Mouse (Mus musculus) CH12.LX (cell line): ENCODE measurements around the gene Ssr3. TPM values are rescaled to one million over a fixed set of nuclear protein-coding genes. Genes with fewer than 3 reads are reported as not detected.

Experiments
- DNase-seq: peaks from one replicate; pipeline ENCODE4 v3.0.0-alpha.2; 2013; ENCODE audit errors: extremely low read depth
- H3K27ac ChIP-seq: 2 replicates; pipeline ENCODE4 v1.5.1; 2012; ENCODE audit warnings: low read depth, mild to moderate bottlenecking, control low read depth, moderate library complexity; ENCODE audit not compliant: insufficient read depth
- H3K27me3 ChIP-seq: replicated peaks from 2 replicates; pipeline ENCODE3; 2012; ENCODE audit warnings: inconsistent platforms
- H3K36me3 ChIP-seq, 2 experiments: replicated peaks in 1 of 2; 2 replicates each; pipeline versions ENCODE3 to v1.6.1; 2012; ENCODE audit warnings: inconsistent platforms in 1 of 2, low read length in 1 of 2, mild to moderate bottlenecking in 1 of 2, mixed read lengths in 1 of 2, moderate library complexity in 1 of 2; ENCODE audit not compliant: control insufficient read depth in 1 of 2, insufficient read depth in 1 of 2
- H3K4me1 ChIP-seq, 2 experiments: 2 replicates each; pipeline ENCODE4 v1.6.1; 2012; ENCODE audit warnings: inconsistent platforms in 1 of 2, moderate library complexity in 1 of 2; ENCODE audit not compliant: insufficient read depth in 2 of 2, control insufficient read depth in 1 of 2
- H3K4me2 ChIP-seq: 2 replicates; pipeline ENCODE4 v1.6.1; 2012; ENCODE audit warnings: low read depth, mild to moderate bottlenecking, control low read depth; ENCODE audit not compliant: poor library complexity, insufficient read depth, severe bottlenecking
- H3K4me3 ChIP-seq, 3 experiments: fragments of 150-350 bp in 1 of 3; sonication (generic) in 1 of 3; replicated peaks in 1 of 3; 2 replicates each; pipeline versions ENCODE3 to v1.5.1; 2011 to 2012; ENCODE audit warnings: low read depth in 2 of 3, low read length in 2 of 3, mild to moderate bottlenecking in 2 of 3, moderate library complexity in 2 of 3, control low read depth in 1 of 3, improper control_type of control experiment in 1 of 3, inconsistent platforms in 1 of 3, mixed read lengths in 1 of 3; ENCODE audit not compliant: poor library complexity in 1 of 3
- H3K79me2 ChIP-seq: replicated peaks from 2 replicates; pipeline ENCODE4 v1.6.1; 2012; ENCODE audit warnings: mild to moderate bottlenecking, moderate library complexity; ENCODE audit not compliant: control insufficient read depth, poor library complexity, insufficient read depth, severe bottlenecking; ENCODE audit errors: extremely low read depth
- H3K9ac ChIP-seq: 2 replicates; pipeline ENCODE4 v1.6.1; 2012; ENCODE audit warnings: low read depth, mild to moderate bottlenecking, control low read depth, moderate library complexity; ENCODE audit not compliant: insufficient read depth
- H3K9me3 ChIP-seq: replicated peaks from 2 replicates; pipeline ENCODE3; 2012; ENCODE audit warnings: low read length, inconsistent platforms, mixed read lengths
- BHLHE40 ChIP-seq: IDR thresholded peaks from 2 replicates; pipeline ENCODE4 v1.6.1; 2011; ENCODE audit warnings: mild to moderate bottlenecking, low read depth, low read length, improper control_type of control experiment
- CHD1 ChIP-seq: IDR thresholded peaks from 2 replicates; pipeline ENCODE4 v1.6.1; 2012; ENCODE audit warnings: low read depth, low read length, improper control_type of control experiment, inconsistent platforms
- CTCF ChIP-seq, 2 experiments: IDR thresholded peaks in 1 of 2; conservative IDR thresholded peaks in 1 of 2; 2 replicates each; pipeline ENCODE4 v1.5.1; 2011 to 2012; ENCODE audit warnings: low read depth in 2 of 2, low read length in 2 of 2, improper control_type of control experiment in 1 of 2, inconsistent platforms in 1 of 2, mild to moderate bottlenecking in 1 of 2, moderate library complexity in 1 of 2
- E2F4 ChIP-seq: IDR thresholded peaks from 2 replicates; pipeline ENCODE4 v1.6.1; 2011; ENCODE audit warnings: low read depth, low read length, improper control_type of control experiment; ENCODE audit not compliant: insufficient replicate concordance
- HCFC1 ChIP-seq: IDR thresholded peaks from 2 replicates; pipeline ENCODE4 v1.6.1; 2012; ENCODE audit warnings: low read depth, mild to moderate bottlenecking, inconsistent platforms, low read length, improper control_type of control experiment
- JUN ChIP-seq: IDR thresholded peaks from 2 replicates; pipeline ENCODE4 v1.6.1; 2011; ENCODE audit warnings: low read depth, mild to moderate bottlenecking, low read length, improper control_type of control experiment, moderate library complexity; ENCODE audit not compliant: insufficient read depth
- MYC ChIP-seq: IDR thresholded peaks from 2 replicates; pipeline ENCODE4 v1.6.1; 2011; ENCODE audit warnings: low read depth, mild to moderate bottlenecking, improper control_type of control experiment, low read length
- POLR2AphosphoS2 ChIP-seq: IDR thresholded peaks from 2 replicates; pipeline ENCODE4 v1.6.1; 2011; ENCODE audit warnings: low read depth, low read length, improper control_type of control experiment
- RCOR1 ChIP-seq: conservative IDR thresholded peaks from 2 replicates; pipeline ENCODE4 v1.6.1; 2012; ENCODE audit warnings: low read depth, mild to moderate bottlenecking, inconsistent platforms, low read length, improper control_type of control experiment
- SIN3A ChIP-seq: IDR thresholded peaks from 2 replicates; pipeline ENCODE4 v1.6.1; 2012; ENCODE audit warnings: low read length, improper control_type of control experiment, inconsistent platforms
- SMC3 ChIP-seq: IDR thresholded peaks from 2 replicates; pipeline ENCODE4 v1.6.1; 2011; ENCODE audit warnings: low read depth, low read length, improper control_type of control experiment
- USF1 ChIP-seq: IDR thresholded peaks from 2 replicates; pipeline ENCODE4 v1.6.1; 2014; ENCODE audit warnings: low read depth, mild to moderate bottlenecking, inconsistent platforms, low read length, improper control_type of control experiment
- ZC3H11A ChIP-seq: IDR thresholded peaks from 2 replicates; pipeline ENCODE4 v1.6.1; 2012; ENCODE audit warnings: low read depth, mild to moderate bottlenecking, inconsistent platforms, low read length, improper control_type of control experiment
- ZKSCAN1 ChIP-seq: IDR thresholded peaks from 2 replicates; pipeline ENCODE4 v1.6.1; 2012; ENCODE audit warnings: low read depth, inconsistent platforms, low read length, improper control_type of control experiment, borderline replicate concordance
- dilution Hi-C: fragments of 300-500 bp; cut with MboI; formaldehyde crosslinking; loops from 2 replicates; pipeline ENCODE4 v1.14.3; 2020; ENCODE audit warnings: low sequenced_read_pairs; ENCODE audit not compliant: extremely low pct_unique_long_range_greater_than_20kb, extremely low pct_ligation_motif_present
- in situ Hi-C: fragments of 300-500 bp; cut with MboI; formaldehyde crosslinking; loops from 3 replicates; pipeline ENCODE4 v1.14.3; 2019; ENCODE audit warnings: low sequenced_read_pairs, low pct_ligation_motif_present, low pct_unique_long_range_greater_than_20kb, mixed read lengths
- polyA plus RNA-seq: library from polyadenylated mRNA; unstranded; fragments of >175 nt; gene quantifications from 2 replicates; pipeline ENCODE4 v1.2.1, GENCODE M21; 2012; ENCODE audit warnings: low read depth; ENCODE audit not compliant: insufficient read length
- total RNA-seq, 2 experiments: library from RNA; depleted of rRNA; stranded (reverse); fragments of 300-350 nt in 1 of 2; fragments of >200 nt in 1 of 2; gene quantifications; 2 replicates each; pipeline ENCODE4 v1.2.3; 2012 to 2014

Gene Ssr3
- total and polyA plus RNA-seq, 3 experiments = 118 to 222 (median 165) TPM

DNA sequence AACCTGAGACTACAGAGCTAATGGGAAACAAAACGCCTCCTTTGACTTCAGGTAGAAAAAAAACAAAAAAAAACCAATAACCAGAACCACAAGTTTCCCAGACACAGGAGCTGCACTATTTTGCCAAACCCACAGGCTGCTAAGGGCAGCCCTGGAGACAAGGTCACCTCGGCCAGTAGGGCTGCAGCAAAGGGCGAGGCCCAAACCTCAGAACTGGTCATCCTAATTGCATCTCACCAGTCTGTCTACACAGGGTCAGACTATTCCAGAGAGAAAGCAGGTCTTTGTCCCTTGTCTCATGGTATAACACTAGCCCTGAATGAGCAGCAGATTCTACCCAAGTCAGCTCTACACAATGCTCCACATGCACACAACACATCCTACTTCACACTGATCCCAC lies 17.7 kb downstream of the Ssr3 start:
- 0 out of 2 replicates have a peak, but pooled peaks cover 6% of the 10 kb centered on the region for H3K79me2 ChIP-seq
- dilution Hi-C loops = no loop called here
- H3K4me2 ChIP-seq = no peak overlapping the region
- H3K36me3 ChIP-seq = peaks cover 49 to 81% of the 10 kb centered on the region in 2 experiments
- no peak for DNase-seq
- no peak for TF ChIP-seq JUN
- no peak for TF ChIP-seq CHD1
- no peak for TF ChIP-seq USF1
- TF ChIP-seq CTCF (conservative IDR thresholded peaks at IDR 0.05 in 1 of 2, IDR thresholded peaks at IDR 0.05 in 1 of 2; ENCODE audit: low read depth in 2 of 2, low read length in 2 of 2) = no peak
- TF ChIP-seq ZKSCAN1 = no peak
- no peak for TF ChIP-seq HCFC1
- no peak for TF ChIP-seq POLR2AphosphoS2
- TF ChIP-seq BHLHE40 = no peak
- H3K4me3 ChIP-seq = no peak overlapping the region
- H3K9me3 ChIP-seq = no peaks in the 10 kb centered on the region
- H3K27ac ChIP-seq = no peak overlapping the region
- in situ Hi-C loops = loop anchor here (25.0 kb wide), 2 partner anchors 288 to 563 kb away; partner anchors contain the start of gene Lekr1
- H3K9ac ChIP-seq = no peak overlapping the region
- no peaks in the 10 kb centered on the region for H3K27me3 ChIP-seq
- H3K4me1 ChIP-seq = no peaks in the 10 kb centered on the region

DNA sequence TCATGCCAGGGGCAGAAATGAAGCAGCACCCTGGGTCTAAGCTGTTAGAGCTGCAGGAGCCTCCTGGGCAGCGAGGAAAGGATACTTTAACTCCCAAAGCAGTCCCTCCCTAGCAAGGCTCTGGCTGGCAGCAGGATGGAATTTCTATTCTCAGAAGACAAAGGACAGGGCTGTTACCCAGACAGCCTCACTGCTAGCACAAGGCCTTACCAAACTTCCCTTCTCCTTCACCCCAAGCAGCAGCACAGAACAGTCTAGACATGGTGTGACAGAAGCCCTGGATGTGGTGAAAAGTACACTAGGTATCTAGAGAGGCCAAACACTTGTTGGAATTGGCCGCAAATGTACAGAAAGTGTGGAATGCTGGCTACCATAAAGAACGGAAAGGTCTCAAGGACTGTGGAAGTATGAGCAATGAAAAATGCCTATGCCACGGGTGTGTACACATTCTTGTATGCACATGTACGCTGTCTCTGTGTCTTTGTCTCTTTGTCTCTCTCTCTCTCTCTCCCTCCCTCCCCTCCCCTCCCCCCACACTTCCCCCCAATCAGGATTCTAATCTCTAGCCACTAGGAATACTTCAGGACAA lies 18.7 kb downstream of the Ssr3 start:
- Histone ChIP-seq H3K4me3 (no peak overlapping the region), H3K27ac (no peak overlapping the region), H3K4me2 (no peak overlapping the region), H3K79me2 (0 out of 2 replicates have a peak, but pooled peaks cover 6% of the 10 kb centered on the region), H3K9me3 (no peaks in the 10 kb centered on the region), H3K4me1 (no peaks in the 10 kb centered on the region), H3K27me3 (no peaks in the 10 kb centered on the region), H3K9ac (no peak overlapping the region), H3K36me3 (peaks cover 48 to 79% of the 10 kb centered on the region in 2 experiments)
- TF ChIP-seq RCOR1 = no peak
- no peak for TF ChIP-seq ZC3H11A
- TF ChIP-seq MYC = no peak
- no peak for TF ChIP-seq SIN3A
- TF ChIP-seq E2F4 = no peak
- no peak for TF ChIP-seq SMC3
- no peak for DNase-seq
- dilution Hi-C loops = no loop called here
- in situ Hi-C loops = loop anchor here (25.0 kb wide), 1 partner anchor 564 kb away; no protein-coding TSS in a partner anchor
